Mouse (Mus musculus) embryonic fibroblast, embryonic 13.5 days (primary cell): ENCODE measurements around the gene Pml. TPM values are rescaled to one million over a fixed set of nuclear protein-coding genes. Genes with fewer than 3 reads are reported as not detected.
A peak's percentile ranks its signal among the peaks of the same experiment; 100 is the strongest.

ENCODE experiments used
- H3K27ac ChIP-seq: 2 replicates; pipeline ENCODE4 v1.5.1; 2012; ENCODE audit warnings: low read length, control low read depth, inconsistent platforms; ENCODE audit not compliant: insufficient read depth
- H3K4me1 ChIP-seq: 2 replicates; pipeline ENCODE4 v1.6.1; 2011; ENCODE audit warnings: low read length; ENCODE audit not compliant: control insufficient read depth, insufficient read depth
- H3K4me3 ChIP-seq: 2 replicates; pipeline ENCODE4 v1.5.1; 2011; ENCODE audit warnings: mild to moderate bottlenecking, control low read depth, low read length; ENCODE audit not compliant: insufficient read depth
- CTCF ChIP-seq: IDR thresholded peaks from 2 replicates; pipeline ENCODE4 v1.5.1; 2011; ENCODE audit warnings: mild to moderate bottlenecking, control low read depth, low read length, moderate library complexity, borderline replicate concordance; ENCODE audit not compliant: insufficient read depth
- POLR2A ChIP-seq: IDR thresholded peaks from 2 replicates; pipeline ENCODE4 v1.6.1; 2011; ENCODE audit warnings: low read depth, mild to moderate bottlenecking, control low read depth, low read length, moderate library complexity
- polyA plus RNA-seq: library from polyadenylated mRNA; stranded (reverse); fragments of >200 nt; gene quantifications from 2 replicates; pipeline ENCODE4 v1.2.4, GENCODE M21; 2011; ENCODE audit warnings: low read depth; ENCODE audit not compliant: missing spikeins, insufficient read length

The Pml gene
- polyA plus RNA-seq, 1 experiment: 56.3 TPM

- TF ChIP-seq POLR2A: no peak
- peak; percentile 41; the same call in 1 of the 2 replicates for TF ChIP-seq CTCF
- Histone ChIP-seq H3K27ac (no peak overlapping the region), H3K4me1 (peaks cover 3% of the 10 kb centered on the region; the same call in 1 of the 2 replicates), H3K4me3 (no peak overlapping the region)
These were observed 29.2 kb downstream of the Pml start for GRCm38 (mm10) chr9:58220218-58220903.

GRCm38 (mm10) chr9:58218539-58218938 lies 31.0 kb downstream of the Pml start:
- TF ChIP-seq CTCF (no peak), POLR2A (no peak)
- Histone ChIP-seq H3K4me1 (peaks cover 10% of the 10 kb centered on the region), H3K27ac (no peak overlapping the region), H3K4me3 (no peak overlapping the region)

DNA sequence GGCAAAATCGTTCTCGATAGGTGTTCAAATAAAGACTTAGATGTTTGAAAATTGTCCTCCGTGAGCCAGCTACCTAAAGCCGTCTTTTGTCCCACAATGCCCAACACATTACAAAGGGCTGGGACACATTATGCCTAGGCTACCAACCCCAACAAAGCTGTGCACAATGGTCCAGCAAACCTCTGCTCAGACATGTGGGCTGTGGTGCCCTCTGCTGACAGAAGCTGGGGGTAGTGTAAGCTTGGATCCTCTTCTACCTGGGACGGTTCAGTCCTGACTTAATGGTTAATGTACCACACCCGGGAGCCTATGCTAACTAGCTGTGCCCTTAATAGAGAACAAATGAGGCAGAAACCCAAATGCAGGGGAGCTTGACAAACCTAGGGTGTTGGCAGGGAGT lies 33.2 kb downstream of the Pml start:
- Histone ChIP-seq H3K4me3 (no peak overlapping the region), H3K27ac (no peak overlapping the region), H3K4me1 (peaks cover 10% of the 10 kb centered on the region)
- peak; percentile 75; the same call in 1 of the 2 replicates for TF ChIP-seq CTCF
- TF ChIP-seq POLR2A: no peak

DNA sequence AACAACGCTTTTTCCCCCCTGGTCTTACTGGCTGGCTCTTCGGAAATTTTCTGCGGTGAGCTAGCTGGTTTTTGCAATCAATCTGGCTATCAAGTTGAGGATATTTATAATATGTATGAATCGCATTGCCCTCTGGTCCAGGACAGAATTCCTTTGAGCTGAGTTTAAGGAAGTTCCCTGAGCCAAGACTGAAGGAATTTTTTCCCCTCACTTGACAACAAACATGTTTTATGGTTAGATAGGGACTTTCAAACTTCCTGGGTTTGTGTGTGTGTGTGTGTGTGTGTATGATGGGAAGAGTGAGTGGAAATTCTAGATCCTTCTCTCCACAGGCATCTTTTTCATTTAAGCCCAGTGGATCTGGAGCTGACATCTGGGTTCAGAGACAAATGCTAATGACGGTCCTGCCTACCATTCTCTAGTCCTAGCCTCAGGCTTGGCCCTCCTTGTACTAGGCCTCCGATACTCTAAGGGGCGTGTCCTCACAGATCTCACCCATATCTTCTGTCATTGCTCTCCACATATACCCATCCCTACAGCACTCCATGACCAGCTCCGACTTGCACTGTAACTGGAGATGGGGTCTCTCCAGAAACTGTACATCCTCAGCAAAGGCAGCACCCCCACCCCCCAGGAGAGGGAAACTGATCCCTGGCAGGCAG lies 34.9 kb downstream of the Pml start:
- Histone ChIP-seq H3K27ac (peak overlapping the region; percentile 79), H3K4me3 (no peak overlapping the region), H3K4me1 (peaks cover 10% of the 10 kb centered on the region)
- TF ChIP-seq POLR2A (peak; percentile 25; the same call in 1 of the 2 replicates), CTCF (no peak)

- H3K4me3 ChIP-seq: no peak overlapping the region
- TF ChIP-seq POLR2A: no peak
- no peak for TF ChIP-seq CTCF
These were observed 35.7 kb downstream of the Pml start for GRCm38 (mm10) chr9:58213865-58214264.

DNA sequence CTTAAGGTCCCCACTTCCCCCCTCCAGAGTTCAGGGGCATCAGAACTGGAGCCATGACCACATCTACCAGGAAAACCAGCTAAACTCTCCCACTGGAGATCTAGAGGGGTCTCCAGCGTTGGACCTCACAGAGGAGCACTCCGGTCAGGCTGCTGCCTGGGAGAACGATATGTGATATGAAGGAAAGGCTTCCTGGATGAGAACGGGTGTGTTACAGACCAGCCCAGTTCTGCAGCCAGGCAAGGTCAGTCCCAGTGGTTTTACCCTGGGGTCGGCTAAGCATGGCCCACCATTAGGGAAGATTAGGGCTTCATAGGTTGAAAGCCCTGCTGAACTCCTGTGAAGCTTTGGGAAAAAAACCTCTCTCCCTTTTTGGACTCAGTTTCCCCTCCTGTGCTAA lies 36.2 kb downstream of the Pml start:
- H3K27ac ChIP-seq: peak overlapping the region; percentile 29
- H3K4me3 ChIP-seq: no peak overlapping the region
- no peak for TF ChIP-seq CTCF
- TF ChIP-seq POLR2A: no peak

More at GRCm38 (mm10) chr9:58213865-58214264, 35.7 kb downstream of the Pml start:
- Histone ChIP-seq H3K27ac (peak overlapping the region; percentile 90), H3K4me1 (peaks cover 10% of the 10 kb centered on the region)

GRCm38 (mm10) chr9:58210304-58210627 lies 39.3 kb downstream of the Pml start:
- no peak overlapping the region for H3K4me3 ChIP-seq
- TF ChIP-seq CTCF (no peak), POLR2A (no peak)
- H3K27ac ChIP-seq: no peak overlapping the region
- H3K4me1 ChIP-seq: peaks cover 7% of the 10 kb centered on the region

More for the DNA sequence above, 36.2 kb downstream of the Pml start:
- peaks cover 10% of the 10 kb centered on the region for H3K4me1 ChIP-seq

DNA sequence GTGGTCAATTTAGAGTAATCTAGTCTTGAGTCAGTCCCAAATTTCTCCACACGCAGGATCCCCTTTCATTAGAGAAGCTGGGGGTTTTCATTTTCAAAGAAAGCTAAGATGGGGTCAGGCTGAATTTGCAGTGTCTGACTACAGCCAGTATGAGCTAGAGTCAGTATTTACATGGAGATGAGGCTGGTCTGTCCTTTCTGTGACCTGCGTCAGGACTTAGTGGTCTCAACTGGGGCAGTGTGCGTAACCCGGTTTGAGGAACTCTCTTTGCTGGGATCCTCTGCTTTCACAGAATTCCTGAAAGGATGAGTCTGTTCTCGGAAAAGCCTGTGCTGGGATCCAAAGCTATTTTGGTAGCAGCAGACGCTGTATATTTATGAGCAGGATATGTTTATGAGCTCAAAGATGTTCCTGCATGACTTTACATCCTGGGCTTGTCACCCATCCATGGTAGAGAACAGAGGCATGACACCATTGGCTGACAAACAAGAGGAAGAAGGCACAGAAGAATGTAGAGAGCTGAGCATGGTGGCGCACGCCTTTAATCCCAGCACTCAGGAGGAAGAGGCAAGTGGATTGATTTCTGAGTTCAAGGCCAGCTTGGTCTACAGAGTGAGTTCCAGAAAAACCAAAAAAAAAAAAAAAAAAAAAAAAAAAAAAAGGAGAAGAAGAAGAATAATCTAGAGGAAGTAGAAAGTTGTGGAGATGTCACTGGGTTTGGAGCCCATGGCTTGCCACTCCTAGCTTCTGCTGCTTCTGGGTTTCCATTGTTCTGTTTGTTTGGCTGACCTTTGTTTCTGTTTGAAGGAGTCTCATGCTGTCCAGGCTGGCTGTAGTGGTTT lies 39.9 kb downstream of the Pml start:
- no peak overlapping the region for H3K27ac ChIP-seq
- no peak overlapping the region for H3K4me3 ChIP-seq
- no peak for TF ChIP-seq POLR2A
- peaks cover 3% of the 10 kb centered on the region; the same call in 1 of the 2 replicates for H3K4me1 ChIP-seq

DNA sequence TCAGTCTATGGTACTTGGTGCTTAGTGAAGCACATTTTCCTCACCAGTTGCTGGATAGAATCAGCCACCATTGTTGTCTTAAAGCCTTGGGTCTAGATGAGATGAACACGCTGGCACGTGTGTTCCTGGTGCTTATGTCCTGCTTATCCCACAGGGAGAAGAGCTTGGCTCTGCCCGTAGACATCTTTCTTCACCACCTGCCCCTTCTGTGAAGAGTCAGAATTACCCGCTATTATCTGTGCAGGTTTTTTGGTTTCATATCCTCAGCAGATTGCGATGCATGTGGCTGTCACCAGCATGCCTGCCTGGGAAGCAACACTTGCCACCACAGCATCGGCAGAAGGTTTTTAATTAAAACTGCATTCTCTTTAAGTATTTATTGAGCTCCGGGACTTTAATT lies 43.6 kb downstream of the Pml start:
- H3K4me3 ChIP-seq: no peak overlapping the region
- H3K4me1 ChIP-seq: peaks cover 4% of the 10 kb centered on the region; the same call in 1 of the 2 replicates
- TF ChIP-seq POLR2A (no peak), CTCF (no peak)
- H3K27ac ChIP-seq: no peak overlapping the region

DNA sequence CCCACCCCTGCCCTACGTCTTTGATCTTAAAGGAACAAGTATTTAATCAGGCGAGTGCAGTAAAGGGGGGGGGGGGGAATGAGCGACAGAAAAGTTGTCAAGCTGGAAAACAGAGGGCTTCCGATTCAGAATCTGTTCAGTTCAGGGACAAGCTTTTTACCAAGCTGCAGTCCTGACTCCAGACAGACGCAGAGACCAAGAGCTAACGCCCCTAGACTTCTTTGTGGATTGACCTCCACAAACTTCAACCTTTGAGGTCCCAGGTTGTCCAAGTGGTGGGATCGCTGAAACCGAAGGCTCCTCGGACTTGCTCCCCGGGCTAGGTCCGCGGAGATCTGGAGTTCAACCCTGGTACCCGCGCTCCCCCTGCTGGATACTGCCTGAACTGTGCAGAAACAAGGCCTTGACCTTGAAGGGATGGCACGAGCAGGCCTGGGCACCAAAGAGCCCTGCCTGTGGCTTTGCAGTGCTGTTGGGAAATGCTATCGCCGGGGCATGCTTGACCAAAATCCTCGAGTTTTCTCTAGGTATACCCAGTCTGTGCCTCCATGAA lies 45.1 kb downstream of the Pml start:
- Histone ChIP-seq H3K27ac (no peak overlapping the region), H3K4me3 (peak overlapping the region; percentile 40), H3K4me1 (peaks cover 4% of the 10 kb centered on the region; the same call in 1 of the 2 replicates)
- TF ChIP-seq POLR2A (no peak), CTCF (peak; percentile 97)
